Mouse (Mus musculus) cerebellum, adult 9-11 months (tissue): ENCODE results near the gene Zscan10.

Experiments
- DNase-seq: peaks from one replicate; pipeline ENCODE4 v3.0.0; 2022

The Zscan10 gene

GRCm38 (mm10) chr17:23654001-23654400 lies 53.3 kb downstream of the Zscan10 start:
- no peak for DNase-seq

DNA sequence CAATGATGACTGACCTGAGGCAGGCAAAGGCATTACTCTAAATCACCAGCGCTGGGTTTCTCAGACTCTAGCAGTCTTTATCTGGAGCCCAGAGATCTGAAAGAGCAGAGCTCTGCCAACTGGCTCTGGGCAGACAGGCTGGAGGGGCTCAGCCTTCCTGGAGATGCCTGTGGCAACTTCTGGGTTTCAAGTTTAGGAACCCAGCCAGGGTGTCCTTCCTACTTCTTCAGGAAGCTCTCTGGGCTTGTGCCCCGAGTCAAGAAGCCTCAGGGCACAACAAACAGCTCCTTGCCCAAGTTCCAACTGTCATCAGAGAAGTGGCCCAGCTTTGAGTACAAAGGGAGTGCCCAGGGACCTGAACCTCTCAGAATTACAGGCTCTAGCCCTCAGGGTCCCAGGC lies 53.8 kb downstream of the Zscan10 start:
- no peak for DNase-seq

GRCm38 (mm10) chr17:23658450-23658849 lies 57.8 kb downstream of the Zscan10 start:
- DNase-seq: no peak

DNA sequence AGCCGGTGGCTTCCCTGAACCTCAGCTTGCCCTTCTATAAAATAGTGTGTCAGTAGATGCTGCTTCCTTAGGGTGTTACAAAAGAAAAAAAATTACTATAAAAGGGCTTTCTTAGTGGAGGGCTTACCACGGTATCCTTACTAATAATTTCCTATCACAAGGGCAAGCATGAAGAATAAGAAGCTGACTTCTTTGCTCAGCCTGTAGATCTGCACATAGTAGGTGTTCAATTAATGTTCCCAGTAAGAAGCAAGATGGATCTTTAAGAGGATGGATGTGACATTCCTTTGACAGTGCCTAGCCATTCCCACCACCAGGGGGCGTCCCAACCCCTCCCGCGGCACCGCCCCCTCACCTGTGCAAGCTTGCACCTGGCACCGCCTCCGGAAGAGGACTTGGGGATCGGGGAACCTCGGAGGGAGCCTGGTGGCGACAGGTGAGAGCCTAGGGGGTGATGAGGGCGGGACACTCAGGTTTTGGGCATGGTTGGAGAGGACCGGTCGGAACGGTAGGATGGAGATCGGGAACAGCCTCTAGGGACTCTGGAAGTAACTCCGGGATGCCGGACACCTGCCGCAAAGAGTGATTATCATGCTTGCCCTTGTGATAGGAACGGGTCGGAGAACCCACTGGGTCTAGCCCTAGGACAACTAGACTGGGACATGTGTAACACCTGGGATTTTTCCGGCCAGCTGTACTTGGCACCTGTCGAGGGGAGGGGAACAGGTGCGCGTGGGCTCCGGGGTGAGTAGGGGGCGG lies 59.6 kb downstream of the Zscan10 start, which contains the start of gene Bicdl2:
Gene Bicdl2, plus strand, starts transcription at position 390 of the 759 bp plus-strand sequence.
- peak; percentile 57 for DNase-seq
